Mouse (Mus musculus) ES-Bruce4 (cell line): ENCODE results near the gene Nop14. TPM values are rescaled to one million over a fixed set of nuclear protein-coding genes. Genes with fewer than 3 reads are reported as not detected.

ENCODE experiments used
- H3K27ac ChIP-seq: 2 replicates; pipeline ENCODE4 v1.5.1; 2012; ENCODE audit warnings: low read length, inconsistent platforms; ENCODE audit not compliant: insufficient read depth
- H3K27me3 ChIP-seq: 2 replicates; pipeline ENCODE4 v1.6.1; 2012; ENCODE audit warnings: mild to moderate bottlenecking, low read length, inconsistent platforms; ENCODE audit not compliant: control insufficient read depth, poor library complexity, insufficient read depth, severe bottlenecking
- H3K36me3 ChIP-seq: 2 replicates; pipeline ENCODE4 v1.6.1; 2012; ENCODE audit warnings: inconsistent platforms, mild to moderate bottlenecking, low read length, moderate library complexity; ENCODE audit not compliant: control insufficient read depth, poor library complexity, insufficient read depth, severe bottlenecking
- H3K4me1 ChIP-seq: one replicate; pipeline ENCODE4 v1.8.1; 2011; ENCODE audit warnings: low read length; ENCODE audit not compliant: control insufficient read depth, insufficient read depth
- H3K4me3 ChIP-seq: 2 replicates; pipeline ENCODE4 v1.5.1; 2011; ENCODE audit warnings: low read depth, mild to moderate bottlenecking, low read length
- H3K9ac ChIP-seq: 2 replicates; pipeline ENCODE4 v1.6.1; 2012; ENCODE audit warnings: low read depth, mild to moderate bottlenecking, inconsistent platforms; ENCODE audit not compliant: poor library complexity, severe bottlenecking
- H3K9me3 ChIP-seq: replicated peaks from 2 replicates; pipeline ENCODE4 v1.6.1; 2012; ENCODE audit warnings: mild to moderate bottlenecking, low read length, inconsistent platforms; ENCODE audit not compliant: control insufficient read depth, poor library complexity, insufficient read depth, severe bottlenecking
- CTCF ChIP-seq: IDR thresholded peaks from one replicate; pipeline ENCODE4 v1.8.1; 2011; ENCODE audit warnings: low read depth, low read length
- EP300 ChIP-seq: IDR thresholded peaks from 2 replicates; pipeline ENCODE4 v1.6.1; 2011; ENCODE audit warnings: low read depth, low read length; ENCODE audit not compliant: insufficient read depth
- POLR2A ChIP-seq: IDR thresholded peaks from one replicate; pipeline ENCODE4 v1.8.1; 2011; ENCODE audit warnings: low read length; ENCODE audit not compliant: insufficient read depth
- polyA plus RNA-seq: library from polyadenylated mRNA; stranded (reverse); fragments of >200 nt; gene quantifications from 2 replicates; pipeline ENCODE4 v1.2.4, GENCODE M21; 2011; ENCODE audit warnings: low read depth; ENCODE audit not compliant: missing spikeins, insufficient read depth, insufficient read length

Nop14 gene
- polyA plus RNA-seq, 1 experiment, result 82.6 TPM

- Histone ChIP-seq H3K9ac (no peak overlapping the region), H3K4me3 (no peak overlapping the region), H3K4me1 (peaks cover 9% of the 10 kb centered on the region), H3K9me3 (no peaks in the 10 kb centered on the region), H3K36me3 (peaks cover 12% of the 10 kb centered on the region), H3K27ac (no peak overlapping the region), H3K27me3 (no peaks in the 10 kb centered on the region)
- TF ChIP-seq EP300, result no peak
- no peak for TF ChIP-seq CTCF
- no peak for TF ChIP-seq POLR2A
These were observed 25.1 kb downstream of the Nop14 start for GRCm38 (mm10) chr5:34634746-34635400.

GRCm38 (mm10) chr5:34633641-34634040 lies 26.3 kb downstream of the Nop14 start:
- no peak overlapping the region for H3K27ac ChIP-seq
- no peak overlapping the region for H3K9ac ChIP-seq
- no peak overlapping the region for H3K4me3 ChIP-seq
- H3K36me3 ChIP-seq, result peaks cover 5% of the 10 kb centered on the region
- no peaks in the 10 kb centered on the region for H3K27me3 ChIP-seq
- no peaks in the 10 kb centered on the region for H3K9me3 ChIP-seq
- H3K4me1 ChIP-seq, result peaks cover 9% of the 10 kb centered on the region
- TF ChIP-seq EP300, result no peak
- no peak for TF ChIP-seq CTCF
- no peak for TF ChIP-seq POLR2A

- H3K27ac ChIP-seq, result no peak overlapping the region; the same call in 1 of the 2 replicates
- H3K9ac ChIP-seq, result no peak overlapping the region
- no peak for TF ChIP-seq EP300
- no peak for TF ChIP-seq POLR2A
- no peak for TF ChIP-seq CTCF
- peaks cover 9% of the 10 kb centered on the region for H3K4me1 ChIP-seq
- H3K36me3 ChIP-seq, result peaks cover 3% of the 10 kb centered on the region; the same call in 1 of the 2 replicates
- no peaks in the 10 kb centered on the region for H3K27me3 ChIP-seq
- H3K9me3 ChIP-seq, result no peaks in the 10 kb centered on the region
- H3K4me3 ChIP-seq, result no peak overlapping the region
These were observed 27.0 kb downstream of the Nop14 start for GRCm38 (mm10) chr5:34632996-34633395.

GRCm38 (mm10) chr5:34609966-34610365 lies 50.0 kb downstream of the Nop14 start:
- no peak overlapping the region for H3K4me3 ChIP-seq
- no peaks in the 10 kb centered on the region for H3K9me3 ChIP-seq
- H3K27me3 ChIP-seq, result no peaks in the 10 kb centered on the region
- no peaks in the 10 kb centered on the region for H3K4me1 ChIP-seq
- peaks cover 4% of the 10 kb centered on the region for H3K36me3 ChIP-seq
- TF ChIP-seq POLR2A, result no peak
- TF ChIP-seq CTCF, result no peak
- no peak for TF ChIP-seq EP300
- H3K27ac ChIP-seq, result no peak overlapping the region
- H3K9ac ChIP-seq, result no peak overlapping the region

- Histone ChIP-seq H3K4me3 (no peak overlapping the region), H3K36me3 (peaks cover 4% of the 10 kb centered on the region), H3K27ac (no peak overlapping the region), H3K9me3 (no peaks in the 10 kb centered on the region), H3K4me1 (no peaks in the 10 kb centered on the region), H3K27me3 (no peaks in the 10 kb centered on the region), H3K9ac (no peak overlapping the region)
- no peak for TF ChIP-seq EP300
- TF ChIP-seq CTCF, result no peak
- TF ChIP-seq POLR2A, result no peak
These were observed 51.7 kb downstream of the Nop14 start for GRCm38 (mm10) chr5:34608226-34608625.

GRCm38 (mm10) chr5:34607100-34607880 lies 52.7 kb downstream of the Nop14 start:
- H3K9ac ChIP-seq, result no peak overlapping the region
- H3K27me3 ChIP-seq, result no peaks in the 10 kb centered on the region
- no peak overlapping the region for H3K27ac ChIP-seq
- H3K36me3 ChIP-seq, result peaks cover 4% of the 10 kb centered on the region
- no peak overlapping the region for H3K4me3 ChIP-seq
- TF ChIP-seq POLR2A (no peak), CTCF (no peak), EP300 (no peak)
- H3K4me1 ChIP-seq, result no peaks in the 10 kb centered on the region
- no peaks in the 10 kb centered on the region for H3K9me3 ChIP-seq
